Comparison of ENCODE assay signal across 13 mouse cellular contexts in genomic region chr8:107123063-107123614, GRCm38 (mm10). TPM values are rescaled to one million over a fixed set of nuclear protein-coding genes. Genes with fewer than 3 reads are reported as not detected.
DNase-seq lines count a peak whose midpoint lies in the region; ATAC-seq and TF ChIP-seq lines count a peak whose summit lies in the region.
"Had no signal": no experiment of that assay in that cellular context is flagged by ENCODE, and none has a peak within 500 bp of the region (broad histone marks: within the 10 kb centered on the region; RNA-seq: fewer than 3 reads in every experiment).

No protein-coding gene starts in this region.

- no peaks in the 10 kb centered on the region for H3K27me3 ChIP-seq in liver, adult 2 months (ENCODE audit: control insufficient read depth, insufficient read depth, low read length)
- no peaks in the 10 kb centered on the region for H3K27me3 ChIP-seq in liver, embryonic 11.5 days (replicated peaks; ENCODE audit: control insufficient read depth, insufficient read depth, low read length)
- H3K27me3 ChIP-seq in embryonic facial prominence, embryonic 10.5 days (replicated peaks; ENCODE audit: low read depth, poor library complexity, severe bottlenecking) = no peaks in the 10 kb centered on the region
- H3K27me3 ChIP-seq in forebrain, embryonic 16.5 days (replicated peaks; ENCODE audit: control insufficient read depth, insufficient read depth, low read length) = no peaks in the 10 kb centered on the region
- H3K27me3 ChIP-seq in midbrain, embryonic 13.5 days = no peaks in the 10 kb centered on the region
- no peaks in the 10 kb centered on the region for H3K27me3 ChIP-seq in heart, embryonic 12.5 days (replicated peaks)

- WGBS in liver, adult 2 months = 27% methylated on average over 9 of the region's 9 CpGs
- 43% methylated on average over 9 of the region's 9 CpGs for WGBS in liver, embryonic 11.5 days
- WGBS in embryonic facial prominence, embryonic 10.5 days = 30% methylated on average over 9 of the region's 9 CpGs
- 1% methylated on average over 9 of the region's 9 CpGs for WGBS in forebrain, embryonic 16.5 days
- WGBS in midbrain, embryonic 13.5 days = 13% methylated on average over 9 of the region's 9 CpGs
- WGBS in heart, embryonic 12.5 days = 29% methylated on average over 9 of the region's 9 CpGs

- H3K4me2 ChIP-seq in liver, embryonic 11.5 days = no peak overlapping the region
- no peak overlapping the region for H3K4me2 ChIP-seq in forebrain, embryonic 16.5 days (ENCODE audit: low read length)
- H3K4me2 ChIP-seq in midbrain, embryonic 13.5 days (replicated peaks) = no peak overlapping the region
- H3K4me2 ChIP-seq in heart, embryonic 12.5 days = no peak overlapping the region

- H3K4me1 ChIP-seq in liver, adult 2 months (ENCODE audit: control insufficient read depth, insufficient read depth, low read length) = peaks cover 18% of the 10 kb centered on the region
- H3K4me1 ChIP-seq in liver, embryonic 11.5 days (replicated peaks; ENCODE audit: control insufficient read depth, insufficient read depth, low read length) = peaks cover 3% of the 10 kb centered on the region; the same call in 1 of the 2 replicates
- peaks cover 34% of the 10 kb centered on the region for H3K4me1 ChIP-seq in embryonic facial prominence, embryonic 10.5 days
- H3K4me1 ChIP-seq in forebrain, embryonic 16.5 days (replicated peaks; ENCODE audit: control insufficient read depth, insufficient read depth, low read length) = peaks cover 8% of the 10 kb centered on the region
- peaks cover 13% of the 10 kb centered on the region for H3K4me1 ChIP-seq in midbrain, embryonic 13.5 days (replicated peaks)
- H3K4me1 ChIP-seq in heart, embryonic 12.5 days (replicated peaks) = peaks cover 19% of the 10 kb centered on the region

- no peak for TF ChIP-seq CTCF in liver, adult 2 months (IDR thresholded peaks at IDR 0.05; ENCODE audit: low read depth, low read length)

- no peak for TF ChIP-seq POLR2A in liver, adult 2 months (IDR thresholded peaks at IDR 0.05; ENCODE audit: extremely low read depth, insufficient read depth, low read length)

- H3K27ac ChIP-seq in liver, adult 2 months (replicated peaks; ENCODE audit: insufficient read depth, low read depth, low read length) = no peak overlapping the region
- no peak overlapping the region for H3K27ac ChIP-seq in liver, embryonic 11.5 days (ENCODE audit: low read depth, low read length)
- peak overlapping the region; percentile 58 for H3K27ac ChIP-seq in embryonic facial prominence, embryonic 10.5 days (replicated peaks)
- H3K27ac ChIP-seq in forebrain, embryonic 16.5 days (ENCODE audit: low read length) = no peak overlapping the region
- H3K27ac ChIP-seq in midbrain, embryonic 13.5 days = peak overlapping the region; percentile 36; the same call in 1 of the 2 replicates
- no peak overlapping the region for H3K27ac ChIP-seq in heart, embryonic 12.5 days (ENCODE audit: poor library complexity, severe bottlenecking)
- H3K27ac ChIP-seq: gastrocnemius, adult 2 months had no signal

- no peak overlapping the region for H3K9ac ChIP-seq in liver, adult 2 months (ENCODE audit: low read depth, low read length)
- H3K9ac ChIP-seq in liver, embryonic 11.5 days (ENCODE audit: low read depth, low read length) = no peak overlapping the region
- H3K9ac ChIP-seq in forebrain, embryonic 16.5 days (replicated peaks; ENCODE audit: low read depth, low read length) = no peak overlapping the region
- H3K9ac ChIP-seq in midbrain, embryonic 13.5 days (replicated peaks) = no peak overlapping the region
- no peak overlapping the region for H3K9ac ChIP-seq in heart, embryonic 12.5 days

- no peaks in the 10 kb centered on the region for H3K36me3 ChIP-seq in liver, adult 2 months (ENCODE audit: control insufficient read depth, insufficient read depth, low read length)
- no peaks in the 10 kb centered on the region for H3K36me3 ChIP-seq in liver, embryonic 11.5 days (ENCODE audit: control insufficient read depth, insufficient read depth, low read length)
- H3K36me3 ChIP-seq in embryonic facial prominence, embryonic 10.5 days (replicated peaks) = no peaks in the 10 kb centered on the region
- H3K36me3 ChIP-seq in forebrain, embryonic 16.5 days (ENCODE audit: control insufficient read depth, insufficient read depth) = no peaks in the 10 kb centered on the region
- H3K36me3 ChIP-seq in midbrain, embryonic 13.5 days = no peaks in the 10 kb centered on the region
- no peaks in the 10 kb centered on the region for H3K36me3 ChIP-seq in heart, embryonic 12.5 days

- H3K79me2 ChIP-seq in liver, adult 2 months (ENCODE audit: control insufficient read depth, insufficient read depth, low read length) = no peaks in the 10 kb centered on the region

- DNase-seq in liver, adult 2 months (ENCODE audit: extremely low read depth, low read depth, low spot score) = peak; percentile 44
- no peak for DNase-seq in liver, embryonic 11.5 days (ENCODE audit: low spot score)
- peak; percentile 65 for DNase-seq in embryonic facial prominence, embryonic 10.5 days (ENCODE audit: low spot score)
- no peak for DNase-seq in adrenal gland, adult 2 months
- no peak for DNase-seq in spleen, adult 12 weeks (ENCODE audit: low spot score)
- DNase-seq: cerebellum, postnatal 25 days; gastrocnemius, adult 2 months; heart, postnatal 36 days had no signal

- H3K4me3 ChIP-seq in liver, adult 2 months (ENCODE audit: insufficient read depth, low read depth, low read length) = no peak overlapping the region
- no peak overlapping the region for H3K4me3 ChIP-seq in liver, embryonic 11.5 days (ENCODE audit: low read depth, low read length)
- H3K4me3 ChIP-seq in embryonic facial prominence, embryonic 10.5 days = no peak overlapping the region
- no peak overlapping the region for H3K4me3 ChIP-seq in forebrain, embryonic 16.5 days (replicated peaks; ENCODE audit: low read length)
- no peak overlapping the region for H3K4me3 ChIP-seq in midbrain, embryonic 13.5 days (replicated peaks)
- H3K4me3 ChIP-seq in heart, embryonic 12.5 days = no peak overlapping the region
- H3K4me3 ChIP-seq: gastrocnemius, adult 2 months had no signal

- no peaks in the 10 kb centered on the region for H3K9me3 ChIP-seq in liver, embryonic 11.5 days (ENCODE audit: control insufficient read depth, low read length)
- H3K9me3 ChIP-seq in embryonic facial prominence, embryonic 10.5 days = no peaks in the 10 kb centered on the region
- H3K9me3 ChIP-seq in forebrain, embryonic 16.5 days (ENCODE audit: control insufficient read depth, low read length) = no peaks in the 10 kb centered on the region
- no peaks in the 10 kb centered on the region for H3K9me3 ChIP-seq in midbrain, embryonic 13.5 days
- H3K9me3 ChIP-seq in heart, embryonic 12.5 days (replicated peaks) = peaks cover 4% of the 10 kb centered on the region; the same call in 1 of the 2 replicates

- ATAC-seq in liver, embryonic 11.5 days (replicated peaks; ENCODE audit: low FRiP score) = no peak
- 0 out of 2 replicates have a peak, but pooled peaks have one; percentile 31 for ATAC-seq in forebrain, embryonic 16.5 days
- peak; percentile 40; the same call in 1 of the 2 replicates for ATAC-seq in midbrain, embryonic 13.5 days
- ATAC-seq in heart, embryonic 12.5 days (ENCODE audit: insufficient number of reproducible peaks, low FRiP score) = no peak
- ATAC-seq: CD4-positive, CD25-positive, alpha-beta regulatory T cell, adult 4 months had no signal

RNA-seq across cellular contexts. Expression of gene Terf2, which starts 26.8 kb away (rescaled TPM):
- 3.6 and 4.0 TPM in 2 replicates for total RNA-seq in liver, adult 2 months (2014; rRNA removed)
- polyA plus RNA-seq in liver, adult 2 months (2012; rRNA removed) = 2.9 and 3.3 TPM in 2 replicates
- polyA plus RNA-seq in liver, embryonic 11.5 days (2014; fragmentation: Nextera tagmentation; extraction: Ambion mirVana) = 8.7 and 11.3 TPM in 2 replicates
- 18.5 and 20.5 TPM in 2 replicates for polyA plus RNA-seq in embryonic facial prominence, embryonic 10.5 days (2016; fragmentation: Nextera tagmentation; extraction: Ambion mirVana)
- 21.9 and 22.1 TPM in 2 replicates for polyA plus RNA-seq in forebrain, embryonic 16.5 days (2015; fragmentation: Nextera tagmentation; extraction: Ambion mirVana)
- polyA plus RNA-seq in midbrain, embryonic 13.5 days (2015; fragmentation: Nextera tagmentation; extraction: Ambion mirVana) = 26.9 and 29.3 TPM in 2 replicates
- total RNA-seq in adrenal gland, adult 2 months (2021) = 10 to 100 TPM; 22.9 to 23.5 TPM
- 5.5 and 6.3 TPM in 2 replicates for polyA plus RNA-seq in adrenal gland, adult 2 months (2012; rRNA removed)
- polyA plus RNA-seq in heart, embryonic 12.5 days (2016; fragmentation: Nextera tagmentation; extraction: Ambion mirVana) = 12.0 and 12.7 TPM in 2 replicates

RNA-seq across cellular contexts. Expression of gene Cyb5b, which starts 27.3 kb away (rescaled TPM):
- 253 and 256 TPM in 2 replicates for total RNA-seq in liver, adult 2 months (2014; rRNA removed)
- polyA plus RNA-seq in liver, adult 2 months (2012; rRNA removed) = 223 and 265 TPM in 2 replicates
- polyA plus RNA-seq in liver, embryonic 11.5 days (2014; fragmentation: Nextera tagmentation; extraction: Ambion mirVana) = 77.1 and 85.4 TPM in 2 replicates
- polyA plus RNA-seq in embryonic facial prominence, embryonic 10.5 days (2016; fragmentation: Nextera tagmentation; extraction: Ambion mirVana) = 138 and 149 TPM in 2 replicates
- 114 and 122 TPM in 2 replicates for polyA plus RNA-seq in forebrain, embryonic 16.5 days (2015; fragmentation: Nextera tagmentation; extraction: Ambion mirVana)
- 114 and 116 TPM in 2 replicates for polyA plus RNA-seq in midbrain, embryonic 13.5 days (2015; fragmentation: Nextera tagmentation; extraction: Ambion mirVana)
- 100 to 1,000 TPM; 384 to 492 TPM for total RNA-seq in adrenal gland, adult 2 months (2021)
- polyA plus RNA-seq in adrenal gland, adult 2 months (2012; rRNA removed) = 212 and 282 TPM in 2 replicates
- polyA plus RNA-seq in heart, embryonic 12.5 days (2016; fragmentation: Nextera tagmentation; extraction: Ambion mirVana) = 88.1 and 90.2 TPM in 2 replicates

RNA-seq across cellular contexts. Expression of gene Tmed6, which starts 57.7 kb away (rescaled TPM):
- 2.0 TPM in 1 of 2 replicates, not detected in the other for total RNA-seq in liver, adult 2 months (2014; rRNA removed)
- not detected in 2 replicates for polyA plus RNA-seq in liver, adult 2 months (2012; rRNA removed)
- polyA plus RNA-seq in liver, embryonic 11.5 days (2014; fragmentation: Nextera tagmentation; extraction: Ambion mirVana) = 4.8 and 5.9 TPM in 2 replicates
- polyA plus RNA-seq in embryonic facial prominence, embryonic 10.5 days (2016; fragmentation: Nextera tagmentation; extraction: Ambion mirVana) = not detected in 2 replicates
- polyA plus RNA-seq in forebrain, embryonic 16.5 days (2015; fragmentation: Nextera tagmentation; extraction: Ambion mirVana) = not detected in 2 replicates
- polyA plus RNA-seq in midbrain, embryonic 13.5 days (2015; fragmentation: Nextera tagmentation; extraction: Ambion mirVana) = not detected in 2 replicates
- total RNA-seq in adrenal gland, adult 2 months (2021) = not detected
- polyA plus RNA-seq in adrenal gland, adult 2 months (2012; rRNA removed) = not detected in 2 replicates
- polyA plus RNA-seq in heart, embryonic 12.5 days (2016; fragmentation: Nextera tagmentation; extraction: Ambion mirVana) = not detected in 2 replicates
- total RNA-seq: gastrocnemius, adult 2 months; heart, postnatal 36 days; left cerebral cortex, postnatal 36 days had no signal
- polyA plus RNA-seq: CD4-positive, CD25-positive, alpha-beta regulatory T cell, adult 4 months had no signal

Comparison
In these comparisons a context has a peak if more than half of its experiments do, and no peak if none do; other contexts are left out.
1. DNase-seq: peak in liver, adult 2 months (single experiment) and embryonic facial prominence, embryonic 10.5 days (single experiment); none in liver, embryonic 11.5 days (single experiment), adrenal gland, adult 2 months (single experiment) and spleen, adult 12 weeks (single experiment).
2. H3K27ac ChIP-seq: peak in embryonic facial prominence, embryonic 10.5 days (single experiment) and midbrain, embryonic 13.5 days (single experiment); none in liver, adult 2 months (single experiment), liver, embryonic 11.5 days (single experiment), forebrain, embryonic 16.5 days (single experiment) and heart, embryonic 12.5 days (single experiment).
3. ATAC-seq: peak in forebrain, embryonic 16.5 days (single experiment) and midbrain, embryonic 13.5 days (single experiment); none in liver, embryonic 11.5 days (single experiment) and heart, embryonic 12.5 days (single experiment).